Mouse (Mus musculus): Measurements from ENCODE around the gene Polr3gl.

- TF ChIP-seq GATA1 (IDR thresholded peaks at IDR 0.05; ENCODE audit: low read length), result no peak
- TF ChIP-seq TAL1 (IDR thresholded peaks at IDR 0.05; ENCODE audit: low read length), result no peak
Measured at GRCm38 (mm10) chr3:96601251-96601787, 7.3 kb upstream of the Polr3gl start.
